Mouse (Mus musculus): ENCODE measurements around the gene Parp11. TPM values are rescaled to one million over a fixed set of nuclear protein-coding genes. Genes with fewer than 3 reads are reported as not detected.

The Parp11 gene
- polyA plus RNA-seq (2021; fragmentation: Nextera tagmentation) = 11.5 and 12.5 TPM in 2 replicates
- long read RNA-seq, experiment 1, transcript Parp11-201 (9 exons, 3,746 nt) = major isoform, 21 of 72 reads
- long read RNA-seq, experiment 1, partial matches to known transcripts = 3 of 72 reads
- long read RNA-seq, experiment 1, other reads (novel, unspliced or antisense) = 45 of 72 reads
- long read RNA-seq, experiment 2, partial matches to known transcripts = 7 of 17 reads
- long read RNA-seq, experiment 2, other reads (novel, unspliced or antisense) = 9 of 17 reads

GRCm38 (mm10) chr6:127446436-127446890, at the start of gene Parp11:
Parp11 (plus strand) TSS chr6:127446840.

Other genes with a start within 250 kb of the Parp11 start
- 0.31 and 0.74 TPM in 2 replicates for gene Cracr2a, start 114.5 kb downstream of the Parp11 start, polyA plus RNA-seq (2021; fragmentation: Nextera tagmentation)

All from left cerebral cortex, adult 6 months (tissue).